Comparison of ENCODE assay signal across 20 mouse cellular contexts in genomic region chr3:28740353-28740752, GRCm38 (mm10). TPM values are rescaled to one million over a fixed set of nuclear protein-coding genes. Genes with fewer than 3 reads are reported as not detected.
"Had no signal": no experiment of that assay in that cellular context is flagged by ENCODE, and none has a peak within 500 bp of the region (broad histone marks: within the 10 kb centered on the region; RNA-seq: fewer than 3 reads in every experiment).

No protein-coding gene starts in this region.

- H3K4me1 ChIP-seq: neural tube, embryonic 15.5 days; stomach, embryonic 15.5 days had no signal

- ATAC-seq: midbrain, embryonic 16.5 days had no signal

- H3K27me3 ChIP-seq: midbrain, embryonic 12.5 days; neural tube, embryonic 13.5 days; neural tube, embryonic 15.5 days; stomach, embryonic 15.5 days had no signal

- H3K4me2 ChIP-seq: lung, embryonic 14.5 days; midbrain, embryonic 12.5 days; neural tube, embryonic 13.5 days; neural tube, embryonic 15.5 days; stomach, embryonic 15.5 days had no signal

- H3K9ac ChIP-seq: lung, embryonic 14.5 days; midbrain, embryonic 12.5 days; neural tube, embryonic 13.5 days; neural tube, embryonic 15.5 days; stomach, embryonic 15.5 days had no signal

- H3K27ac ChIP-seq: midbrain, embryonic 10.5 days; midbrain, embryonic 12.5 days; neural tube, embryonic 13.5 days; neural tube, embryonic 15.5 days; stomach, embryonic 15.5 days; stomach, postnatal 0 days had no signal

- DNase-seq: lung, adult 18-20 months; lung, embryonic 14.5 days; lung, postnatal 10 days; lung, postnatal 4 days; midbrain, embryonic 14.5 days; right cerebral cortex, postnatal 14 days; spleen, adult 18-20 months; thymus, adult 2 months; thymus, postnatal 25 days; thymus, postnatal 4 days had no signal

- H3K36me3 ChIP-seq: midbrain, embryonic 10.5 days; midbrain, embryonic 12.5 days; neural tube, embryonic 13.5 days; neural tube, embryonic 15.5 days; stomach, embryonic 15.5 days had no signal

- H3K9me3 ChIP-seq: midbrain, embryonic 10.5 days; midbrain, embryonic 12.5 days; neural tube, embryonic 13.5 days; neural tube, embryonic 15.5 days; stomach, embryonic 15.5 days had no signal

- H3K4me3 ChIP-seq: midbrain, embryonic 10.5 days; midbrain, embryonic 12.5 days; myocyte; neural tube, embryonic 13.5 days; neural tube, embryonic 15.5 days; stomach, embryonic 15.5 days had no signal

RNA-seq across cellular contexts. Expression of gene Slc2a2, which starts 42.6 kb away (rescaled TPM):
- total RNA-seq: megakaryocyte, adult 5-6 weeks had no signal
- polyA plus RNA-seq: midbrain, embryonic 10.5 days; midbrain, embryonic 14.5 days; myocyte; neural tube, embryonic 11.5 days had no signal
